Mouse (Mus musculus) liver, embryonic 16.5 days (tissue): ENCODE results near the gene Blzf1. TPM values are rescaled to one million over a fixed set of nuclear protein-coding genes. Genes with fewer than 3 reads are reported as not detected.

ENCODE experiments used
- ATAC-seq: fragments of 200-750 bp; cut with Nextera tagmentation; 2 replicates; pipeline ENCODE4 v1.8.0; 2017; ENCODE audit warnings: low read depth, mild to moderate bottlenecking, moderate number of reproducible peaks, moderate library complexity
- H3K27ac ChIP-seq: fragments of 300-500 bp; sonication (generic); 2 replicates; pipeline ENCODE4 v1.5.1; 2014; ENCODE audit warnings: mild to moderate bottlenecking, low read length
- H3K27me3 ChIP-seq: fragments of 300-500 bp; sonication (generic); 2 replicates; pipeline ENCODE4 v1.6.1; 2014; ENCODE audit warnings: low read depth, low read length, mixed read lengths; ENCODE audit not compliant: control insufficient read depth, insufficient read depth
- H3K36me3 ChIP-seq: fragments of 300-500 bp; sonication (generic); 2 replicates; pipeline ENCODE4 v1.6.1; 2014; ENCODE audit warnings: mild to moderate bottlenecking; ENCODE audit not compliant: control insufficient read depth, insufficient read depth
- H3K4me1 ChIP-seq: fragments of 300-500 bp; sonication (generic); 2 replicates; pipeline ENCODE4 v1.6.1; 2014; ENCODE audit warnings: low read depth, low read length, mixed read lengths; ENCODE audit not compliant: control insufficient read depth
- H3K4me2 ChIP-seq: fragments of 300-500 bp; sonication (generic); 2 replicates; pipeline ENCODE4 v1.6.1; 2014; ENCODE audit warnings: low read depth, low read length, mixed read lengths
- H3K4me3 ChIP-seq: fragments of 300-500 bp; sonication (generic); 2 replicates; pipeline ENCODE4 v1.5.1; 2014; ENCODE audit warnings: low read depth, mild to moderate bottlenecking, low read length
- H3K9ac ChIP-seq: fragments of 300-500 bp; sonication (generic); 2 replicates; pipeline ENCODE4 v1.6.1; 2014; ENCODE audit warnings: low read depth, low read length
- H3K9me3 ChIP-seq: fragments of 300-500 bp; sonication (generic); replicated peaks from 2 replicates; pipeline ENCODE4 v1.6.1; 2016; ENCODE audit warnings: low read length; ENCODE audit not compliant: control insufficient read depth
- WGBS: fragments of 180-500 bp; shearing (Covaris S2); extraction: QIAGEN DNeasy Blood & Tissue Kit; methylation state at CpG from one replicate; pipeline ENCODE4 v1.1.7; 2014; ENCODE audit not compliant: insufficient replicate concordance; 5-methylcytosine and 5-hydroxymethylcytosine counted together
- polyA plus RNA-seq: library from polyadenylated mRNA; unstranded; fragments of >200 nt; fragmentation: Nextera tagmentation; extraction: Ambion mirVana; gene quantifications from 2 replicates; pipeline ENCODE4 v1.2.1, GENCODE M21; 2015

Blzf1 gene
- polyA plus RNA-seq, 1 experiment from 2014 or later = 8.8 TPM

- Histone ChIP-seq H3K27me3 (no peaks in the 10 kb centered on the region), H3K4me1 (no peaks in the 10 kb centered on the region; the same call in 1 of the 2 replicates), H3K36me3 (no peaks in the 10 kb centered on the region), H3K9ac (no peak overlapping the region), H3K4me2 (no peak overlapping the region), H3K4me3 (no peak overlapping the region), H3K9me3 (no peaks in the 10 kb centered on the region), H3K27ac (no peak overlapping the region)
- no peak for ATAC-seq
- WGBS = 63% methylated on average over 4 of the region's 4 CpGs
Measured at GRCm38 (mm10) chr1:164279332-164279731, 28.0 kb downstream of the Blzf1 start.

GRCm38 (mm10) chr1:164276552-164276951 is 30.7 kb downstream of the Blzf1 start:
- Histone ChIP-seq H3K27me3 (no peaks in the 10 kb centered on the region), H3K9me3 (no peaks in the 10 kb centered on the region), H3K4me1 (no peaks in the 10 kb centered on the region; the same call in 1 of the 2 replicates), H3K4me2 (no peak overlapping the region), H3K27ac (no peak overlapping the region), H3K9ac (no peak overlapping the region), H3K4me3 (no peak overlapping the region), H3K36me3 (no peaks in the 10 kb centered on the region)
- ATAC-seq = no peak
- 81% methylated on average over 3 of the region's 3 CpGs for WGBS

GRCm38 (mm10) chr1:164275455-164275954 is 31.8 kb downstream of the Blzf1 start, which contains the start of gene Ccdc181:
TSS of gene Ccdc181 (plus strand) at chr1:164275585.
- peak; percentile 100 for ATAC-seq
- under 1% methylated on average over 31 of the region's 31 CpGs for WGBS
- peak within 1 kb of the TSS; percentile 74 for H3K4me3 ChIP-seq
- H3K27me3 ChIP-seq = no peaks in the 10 kb centered on the region
- H3K36me3 ChIP-seq = no peaks in the 10 kb centered on the region
- no peaks in the 10 kb centered on the region for H3K9me3 ChIP-seq
- H3K27ac ChIP-seq = peak within 1 kb of the TSS; percentile 41; the same call in 1 of the 2 replicates
- H3K4me1 ChIP-seq = no peaks in the 10 kb centered on the region; the same call in 1 of the 2 replicates
- peak within 1 kb of the TSS; percentile 72 for H3K9ac ChIP-seq
- peak within 1 kb of the TSS; percentile 92 for H3K4me2 ChIP-seq

GRCm38 (mm10) chr1:164273659-164274058 is 33.6 kb downstream of the Blzf1 start:
- Histone ChIP-seq H3K36me3 (no peaks in the 10 kb centered on the region), H3K4me3 (no peak overlapping the region), H3K4me2 (no peak overlapping the region), H3K27me3 (no peaks in the 10 kb centered on the region), H3K9ac (no peak overlapping the region), H3K4me1 (no peaks in the 10 kb centered on the region; the same call in 1 of the 2 replicates), H3K27ac (no peak overlapping the region), H3K9me3 (no peaks in the 10 kb centered on the region)
- ATAC-seq = no peak
- 70% methylated on average over 6 of the region's 6 CpGs for WGBS

GRCm38 (mm10) chr1:164270941-164271340 is 36.3 kb downstream of the Blzf1 start:
- no peak overlapping the region for H3K4me2 ChIP-seq
- no peaks in the 10 kb centered on the region for H3K9me3 ChIP-seq
- no peak overlapping the region for H3K9ac ChIP-seq
- ATAC-seq = no peak
- no peak overlapping the region for H3K4me3 ChIP-seq
- no peaks in the 10 kb centered on the region; the same call in 1 of the 2 replicates for H3K4me1 ChIP-seq
- no peak overlapping the region for H3K27ac ChIP-seq
- H3K27me3 ChIP-seq = no peaks in the 10 kb centered on the region
- 76% methylated on average over 7 of the region's 7 CpGs for WGBS
- no peaks in the 10 kb centered on the region for H3K36me3 ChIP-seq

GRCm38 (mm10) chr1:164261553-164261952 is 45.7 kb downstream of the Blzf1 start:
- WGBS = 77% methylated on average over 7 of the region's 7 CpGs
- no peaks in the 10 kb centered on the region for H3K9me3 ChIP-seq
- H3K4me1 ChIP-seq = no peaks in the 10 kb centered on the region
- peaks cover 29% of the 10 kb centered on the region for H3K36me3 ChIP-seq
- H3K27ac ChIP-seq = no peak overlapping the region
- H3K9ac ChIP-seq = no peak overlapping the region
- no peaks in the 10 kb centered on the region for H3K27me3 ChIP-seq
- H3K4me3 ChIP-seq = no peak overlapping the region
- no peak for ATAC-seq
- no peak overlapping the region for H3K4me2 ChIP-seq

GRCm38 (mm10) chr1:164260171-164261028 is 46.9 kb downstream of the Blzf1 start:
- Histone ChIP-seq H3K9me3 (no peaks in the 10 kb centered on the region), H3K4me3 (no peak overlapping the region), H3K36me3 (peaks cover 29% of the 10 kb centered on the region), H3K4me1 (no peaks in the 10 kb centered on the region), H3K4me2 (peak overlapping the region; percentile 13; the same call in 1 of the 2 replicates), H3K27me3 (no peaks in the 10 kb centered on the region), H3K9ac (no peak overlapping the region), H3K27ac (no peak overlapping the region)
- WGBS = 66% methylated on average over 16 of the region's 16 CpGs
- peak; percentile 57 for ATAC-seq

GRCm38 (mm10) chr1:164254836-164255235 is 52.5 kb downstream of the Blzf1 start:
- WGBS = 35% methylated on average over 3 of the region's 3 CpGs
- Histone ChIP-seq H3K4me2 (no peak overlapping the region), H3K27me3 (no peaks in the 10 kb centered on the region), H3K27ac (no peak overlapping the region), H3K9ac (no peak overlapping the region), H3K4me1 (peaks cover 23% of the 10 kb centered on the region), H3K4me3 (no peak overlapping the region), H3K36me3 (peaks cover 7% of the 10 kb centered on the region), H3K9me3 (no peaks in the 10 kb centered on the region)
- peak; percentile 14; the same call in 1 of the 2 replicates for ATAC-seq

GRCm38 (mm10) chr1:164252551-164252950 is 54.7 kb downstream of the Blzf1 start:
- ATAC-seq = no peak
- H3K36me3 ChIP-seq = peaks cover 7% of the 10 kb centered on the region
- H3K27me3 ChIP-seq = no peaks in the 10 kb centered on the region
- H3K27ac ChIP-seq = peak overlapping the region; percentile 28; the same call in 1 of the 2 replicates
- H3K9ac ChIP-seq = no peak overlapping the region
- WGBS = 65% methylated on average over 5 of the region's 5 CpGs
- H3K4me1 ChIP-seq = peaks cover 36% of the 10 kb centered on the region
- no peaks in the 10 kb centered on the region for H3K9me3 ChIP-seq
- H3K4me3 ChIP-seq = no peak overlapping the region
- H3K4me2 ChIP-seq = peak overlapping the region; percentile 27
